Mouse (Mus musculus): ENCODE results near the gene 5730480H06Rik. TPM values are rescaled to one million over a fixed set of nuclear protein-coding genes. Genes with fewer than 3 reads are reported as not detected.

5730480H06Rik gene
- total RNA-seq (2021): 1 to 10 TPM; 3.4 to 4.1 TPM
- long read RNA-seq, experiment 1, partial matches to known transcripts: 0 of 2 reads
- long read RNA-seq, experiment 1, other reads (novel, unspliced or antisense): 0 of 2 reads
- long read RNA-seq, experiment 2, partial matches to known transcripts: 0 of 1 reads
- long read RNA-seq, experiment 2, other reads (novel, unspliced or antisense): 0 of 1 reads

GRCm38 (mm10) chr5:48327652-48328051 is at the start of gene 5730480H06Rik:
5730480H06Rik (plus strand) TSS chr5:48327952.
- no peak for DNase-seq (ENCODE audit: low spot score)

- DNase-seq (ENCODE audit: low spot score): no peak
Observed at GRCm38 (mm10) chr5:48301186-48301585, 26.6 kb upstream of the 5730480H06Rik start.

GRCm38 (mm10) chr5:48315057-48315602 is 12.6 kb upstream of the 5730480H06Rik start:
- no peak for DNase-seq (ENCODE audit: low spot score)

GRCm38 (mm10) chr5:48320597-48320996 is 7.2 kb upstream of the 5730480H06Rik start:
- no peak for DNase-seq (ENCODE audit: low spot score)

- no peak for DNase-seq (ENCODE audit: low spot score)
Observed at GRCm38 (mm10) chr5:48326221-48326620, 1.5 kb upstream of the 5730480H06Rik start.

GRCm38 (mm10) chr5:48329751-48330150 is 2.0 kb downstream of the 5730480H06Rik start:
- DNase-seq (ENCODE audit: low spot score): no peak

GRCm38 (mm10) chr5:48330817-48331216 is 3.1 kb downstream of the 5730480H06Rik start:
- no peak for DNase-seq (ENCODE audit: low spot score)

- DNase-seq (ENCODE audit: low spot score): no peak
Observed at GRCm38 (mm10) chr5:48331441-48331840, 3.7 kb downstream of the 5730480H06Rik start.

- DNase-seq (ENCODE audit: low spot score): no peak
Observed at GRCm38 (mm10) chr5:48333407-48333806, 5.7 kb downstream of the 5730480H06Rik start.

- no peak for DNase-seq (ENCODE audit: low spot score)
Observed at GRCm38 (mm10) chr5:48333884-48334513, 6.2 kb downstream of the 5730480H06Rik start.

GRCm38 (mm10) chr5:48340808-48341433 is 13.2 kb downstream of the 5730480H06Rik start:
- DNase-seq (ENCODE audit: low spot score): no peak

- DNase-seq (ENCODE audit: low spot score): no peak
Observed at GRCm38 (mm10) chr5:48345095-48345982, 17.6 kb downstream of the 5730480H06Rik start.

- DNase-seq (ENCODE audit: low spot score): no peak
Observed at GRCm38 (mm10) chr5:48345983-48346648, 18.4 kb downstream of the 5730480H06Rik start.

GRCm38 (mm10) chr5:48349309-48349708 is 21.6 kb downstream of the 5730480H06Rik start:
- DNase-seq (ENCODE audit: low spot score): no peak

- DNase-seq (ENCODE audit: low spot score): peak; percentile 89
Observed at GRCm38 (mm10) chr5:48371890-48372766, 44.4 kb downstream of the 5730480H06Rik start.

- DNase-seq (ENCODE audit: low spot score): peak; percentile 12
Observed at GRCm38 (mm10) chr5:48402497-48402896, 74.7 kb downstream of the 5730480H06Rik start.

- DNase-seq (ENCODE audit: low spot score): no peak
Observed at GRCm38 (mm10) chr5:48408276-48408675, 80.5 kb downstream of the 5730480H06Rik start.

- no peak for DNase-seq (ENCODE audit: low spot score)
Observed at GRCm38 (mm10) chr5:48410348-48410747, 82.6 kb downstream of the 5730480H06Rik start.

- DNase-seq (ENCODE audit: low spot score): no peak
Observed at GRCm38 (mm10) chr5:48411462-48411861, 83.7 kb downstream of the 5730480H06Rik start.

- DNase-seq (ENCODE audit: low spot score): no peak
Observed at GRCm38 (mm10) chr5:48412261-48412660, 84.5 kb downstream of the 5730480H06Rik start.

All from gastrocnemius, adult 18-20 months (tissue).